Mouse (Mus musculus) C2C12 (cell line): ENCODE results near the gene Gck.

Experiments
- CEBPB ChIP-seq: IDR thresholded peaks from one replicate; pipeline ENCODE4 v1.6.1; 2011; ENCODE audit warnings: low read depth, mild to moderate bottlenecking, control low read depth, moderate library complexity
- CTCF ChIP-seq: IDR thresholded peaks from one replicate; pipeline ENCODE4 v1.5.1; 2011; ENCODE audit not compliant: control insufficient read depth, insufficient read depth, insufficient read length
- MYOD1 ChIP-seq: IDR thresholded peaks from one replicate; pipeline ENCODE4 v1.6.1; 2011; ENCODE audit warnings: low read depth; ENCODE audit not compliant: control insufficient read depth, insufficient read length

GRCm38 (mm10) chr11:5973151-5973550 is 23.3 kb upstream of the Gck start:
- TF ChIP-seq CEBPB (no peak), MYOD1 (no peak), CTCF (no peak)
